Mouse (Mus musculus) frontal cortex, postnatal 10 days (tissue): ENCODE measurements around the gene Gal3st4.
A peak's percentile ranks its signal among the peaks of the same experiment; 100 is the strongest.

Source experiments
- DNase-seq, 2 experiments: peaks; one replicate each; pipeline ENCODE4 v3.0.0; 2022; ENCODE audit warnings: low spot score in 2 of 2, mixed read lengths in 1 of 2

Gene Gal3st4

GRCm38 (mm10) chr5:138262001-138262400 is 10.6 kb downstream of the Gal3st4 start:
- DNase-seq, result no peak

DNA sequence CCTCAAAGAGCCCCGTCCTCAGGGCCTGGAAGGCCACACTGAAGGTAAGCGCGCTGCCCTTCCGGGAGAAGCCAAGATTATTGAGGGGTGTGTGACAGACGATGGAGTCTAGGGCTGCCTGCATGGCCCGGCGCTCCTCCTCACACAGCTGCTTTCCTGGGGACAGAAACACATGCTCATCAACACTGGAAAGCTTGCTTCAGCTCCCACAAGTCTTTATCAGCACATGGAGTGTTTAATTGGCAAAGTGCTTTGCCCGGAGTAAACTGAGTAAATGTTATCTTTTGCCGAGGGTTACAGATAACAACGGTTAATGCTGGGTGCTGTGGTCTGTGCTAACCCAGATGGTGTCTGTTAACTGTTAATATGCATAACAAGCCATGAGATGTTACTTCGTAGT is 11.8 kb downstream of the Gal3st4 start:
- DNase-seq, result no peak

DNA sequence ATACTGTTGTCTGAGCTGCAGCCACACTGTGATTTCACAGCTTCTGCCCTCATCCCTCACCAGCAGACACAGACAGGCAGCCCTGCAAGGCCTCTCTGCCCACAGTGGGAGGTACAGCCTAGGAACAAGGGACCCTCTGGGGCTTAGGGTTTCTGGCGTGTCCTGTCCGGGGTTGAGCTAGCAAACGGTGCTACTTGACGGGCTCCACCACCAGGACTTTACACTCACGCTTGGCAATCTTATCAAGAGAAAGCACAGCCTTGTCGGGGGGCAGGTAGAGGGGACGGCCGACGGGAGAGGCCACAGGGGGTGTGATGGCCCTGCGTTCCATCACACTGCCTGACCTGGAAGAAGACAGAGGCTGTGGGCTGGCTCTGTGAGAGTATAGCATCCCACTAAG is 12.6 kb downstream of the Gal3st4 start:
- DNase-seq, result no peak

DNA sequence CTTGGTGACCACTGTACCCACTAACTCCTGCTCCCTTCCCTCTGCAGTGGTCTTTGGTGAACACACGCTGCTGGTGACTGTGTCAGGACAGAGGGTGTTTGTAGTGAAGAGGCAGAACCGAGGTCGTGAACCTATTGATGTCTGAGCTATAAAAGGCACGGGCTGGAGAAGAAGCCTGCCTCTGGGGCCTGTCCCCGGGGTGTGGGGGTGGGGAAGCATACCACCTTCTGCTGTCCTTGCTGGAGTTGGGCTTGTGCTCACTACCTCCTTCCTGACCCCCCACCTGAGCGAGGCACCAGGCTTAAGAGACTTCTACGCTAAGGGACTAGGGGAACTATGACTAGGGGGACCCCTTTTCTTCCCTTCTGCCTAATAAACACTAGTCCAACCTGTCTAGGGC is 13.6 kb downstream of the Gal3st4 start:
- no peak for DNase-seq

DNA sequence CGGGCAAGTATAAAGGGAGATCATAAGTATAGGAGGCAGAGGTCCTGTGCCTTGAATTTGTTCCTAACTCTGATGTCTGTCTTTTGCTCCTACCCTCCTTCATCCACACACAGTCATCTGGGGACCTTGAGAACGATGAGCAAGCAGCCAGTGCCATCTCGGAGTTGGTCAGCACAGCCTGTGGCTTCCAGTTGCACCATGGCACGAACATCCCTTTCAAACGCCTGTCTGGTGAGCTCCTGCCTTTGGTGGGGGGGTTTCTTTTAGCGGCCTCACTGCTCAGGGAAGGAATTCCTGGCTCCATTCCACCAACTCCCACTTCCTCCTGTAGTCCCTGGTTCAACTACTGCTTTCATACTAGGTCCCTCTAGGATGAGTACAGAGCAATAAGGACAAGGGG is 14.1 kb downstream of the Gal3st4 start:
- DNase-seq, result no peak

GRCm38 (mm10) chr5:138258078-138258477 is 14.6 kb downstream of the Gal3st4 start:
- DNase-seq, result no peak

GRCm38 (mm10) chr5:138257585-138257978 is 15.1 kb downstream of the Gal3st4 start:
- DNase-seq, result no peak

GRCm38 (mm10) chr5:138256966-138257584 is 15.6 kb downstream of the Gal3st4 start:
- no peak for DNase-seq

- DNase-seq, result no peak
These were observed 16.6 kb downstream of the Gal3st4 start for GRCm38 (mm10) chr5:138256094-138256467.

DNA sequence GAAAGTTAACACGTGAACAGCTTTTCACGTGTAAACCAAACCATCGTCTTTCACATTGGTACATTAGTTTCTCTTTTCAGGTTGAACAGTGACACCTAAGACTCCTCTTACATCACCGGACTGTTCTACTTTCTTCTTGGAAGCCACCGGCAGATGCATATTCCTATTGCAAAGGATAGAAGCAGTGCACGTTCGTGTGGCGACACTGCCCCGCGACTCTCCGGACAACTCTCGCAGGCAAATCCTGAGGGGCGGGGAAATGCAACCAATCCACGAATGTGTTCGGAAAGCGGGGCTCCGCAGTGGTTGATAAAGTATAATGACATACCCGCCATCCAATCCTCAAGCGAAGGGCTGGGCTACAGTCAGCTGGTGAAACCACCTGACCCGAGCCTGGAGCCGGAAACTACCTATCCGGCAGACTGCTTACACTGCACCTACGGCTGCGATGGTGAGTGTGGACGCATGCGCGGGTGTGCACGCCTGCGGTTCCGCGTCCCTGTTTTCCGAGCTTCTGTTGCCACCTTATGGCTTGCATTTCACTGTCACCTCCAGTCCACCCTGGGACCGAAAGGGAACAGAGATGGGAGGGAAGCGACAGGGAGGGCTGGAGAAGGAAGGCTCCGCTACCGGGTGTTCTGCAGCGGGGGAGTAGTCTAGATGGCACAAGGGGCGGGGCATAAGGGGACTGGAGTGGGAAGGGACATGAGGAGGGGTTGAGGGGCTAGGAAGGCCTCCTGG is 17.1 kb downstream of the Gal3st4 start, which contains the start of gene Lamtor4:
TSS of gene Lamtor4 (plus strand) at position 130 of the 741 bp plus-strand sequence.
- DNase-seq, result peak; percentile 93 to 96

DNA sequence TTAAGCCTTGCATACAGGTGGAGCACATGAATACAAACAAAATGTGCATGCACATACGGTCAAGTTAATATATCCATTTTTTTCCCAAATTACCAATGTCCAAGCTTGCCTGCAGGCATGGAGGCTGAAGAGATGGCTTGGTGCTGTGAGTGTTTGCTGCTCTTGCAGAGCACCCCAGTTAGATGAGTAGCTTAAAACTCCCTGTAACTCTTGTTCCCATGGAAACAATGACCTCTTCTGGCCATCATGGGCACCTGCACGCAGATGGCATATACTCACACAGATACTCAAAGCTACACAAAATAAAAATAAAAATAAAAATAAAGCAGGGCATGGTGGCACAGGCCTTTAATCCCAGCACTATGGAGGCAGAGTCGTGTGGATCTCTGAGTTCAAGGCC is 19.6 kb downstream of the Gal3st4 start:
- no peak for DNase-seq

DNA sequence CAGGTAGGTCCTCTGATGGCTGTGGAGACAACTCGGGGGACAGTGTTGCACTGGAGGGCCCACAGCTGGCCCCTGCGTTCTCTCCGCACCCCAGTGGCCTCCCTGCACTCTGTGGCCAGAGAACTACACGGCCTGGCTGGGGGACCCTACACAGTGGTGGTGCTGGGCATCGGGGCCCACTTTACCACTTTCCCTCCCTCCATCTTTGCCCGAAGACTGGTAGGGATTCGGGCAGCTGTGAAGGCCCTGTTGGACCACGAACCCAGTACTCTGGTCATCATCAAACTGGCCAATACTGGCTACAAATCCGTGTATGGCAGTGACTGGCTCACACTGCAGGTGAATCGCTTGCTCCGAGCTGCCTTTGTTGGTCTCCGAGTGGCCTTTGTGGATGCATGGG is 21.5 kb downstream of the Gal3st4 start:
- no peak for DNase-seq

DNA sequence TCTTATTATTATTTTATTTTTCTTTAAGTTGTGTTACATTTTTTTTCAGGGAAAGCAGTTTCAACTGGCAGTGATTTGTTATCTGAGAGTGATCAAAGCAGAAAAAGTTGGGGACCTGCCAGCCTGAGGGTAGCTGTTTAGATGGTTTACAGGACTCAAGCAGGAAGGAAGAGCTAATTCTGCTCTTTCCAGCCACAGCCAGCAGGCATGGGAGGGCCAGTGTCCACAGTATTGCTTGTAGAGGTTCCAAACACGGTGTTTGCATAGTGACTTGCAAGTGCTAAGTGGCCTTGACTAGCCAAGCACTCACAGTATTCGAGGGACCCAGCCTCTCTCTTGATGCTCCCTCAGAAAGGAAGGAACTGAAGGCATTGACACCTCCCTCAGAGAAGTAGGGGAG is 31.1 kb downstream of the Gal3st4 start:
- DNase-seq, result no peak

- DNase-seq, result no peak
These were observed 38.4 kb downstream of the Gal3st4 start for GRCm38 (mm10) chr5:138234224-138234623.

- DNase-seq, result no peak
These were observed 38.9 kb downstream of the Gal3st4 start for GRCm38 (mm10) chr5:138233778-138234177.

DNA sequence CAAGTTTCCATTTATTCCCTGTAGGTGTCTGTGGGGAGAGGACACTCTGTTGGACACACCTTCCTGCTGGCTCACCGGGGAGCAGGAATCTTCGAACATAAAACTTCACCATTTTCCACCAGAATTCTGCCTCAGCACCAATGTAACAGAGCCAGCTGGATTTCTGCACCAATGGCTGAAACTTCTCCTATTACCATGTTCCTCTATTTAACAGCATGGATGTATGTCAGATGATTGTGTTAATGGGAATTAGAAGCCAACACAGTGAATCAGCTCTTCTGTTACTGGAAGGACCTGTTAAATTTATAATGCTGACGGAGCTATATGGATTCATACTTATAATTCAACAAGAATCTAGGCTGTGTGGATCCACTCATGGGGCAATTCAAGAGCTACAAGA is 43.1 kb downstream of the Gal3st4 start:
- no peak for DNase-seq

DNA sequence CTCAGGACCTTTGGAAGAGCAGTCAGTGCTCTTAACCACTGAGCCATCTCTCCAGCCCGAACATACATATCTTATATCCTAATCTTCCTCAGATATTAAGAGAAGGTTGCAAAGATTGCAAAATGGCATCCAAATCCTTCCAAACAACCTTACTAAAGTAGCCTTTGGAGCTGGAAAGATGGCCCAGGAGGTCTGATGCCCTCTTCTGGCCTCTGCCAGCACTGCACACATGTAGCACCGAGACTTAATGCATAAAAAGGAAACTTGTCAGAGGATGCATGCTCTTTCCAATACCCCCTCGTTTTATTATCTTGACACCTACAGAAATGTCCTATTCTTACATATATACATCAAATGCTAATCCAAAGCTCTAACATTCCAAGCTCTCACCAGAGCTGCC is 44.6 kb downstream of the Gal3st4 start:
- no peak for DNase-seq

DNA sequence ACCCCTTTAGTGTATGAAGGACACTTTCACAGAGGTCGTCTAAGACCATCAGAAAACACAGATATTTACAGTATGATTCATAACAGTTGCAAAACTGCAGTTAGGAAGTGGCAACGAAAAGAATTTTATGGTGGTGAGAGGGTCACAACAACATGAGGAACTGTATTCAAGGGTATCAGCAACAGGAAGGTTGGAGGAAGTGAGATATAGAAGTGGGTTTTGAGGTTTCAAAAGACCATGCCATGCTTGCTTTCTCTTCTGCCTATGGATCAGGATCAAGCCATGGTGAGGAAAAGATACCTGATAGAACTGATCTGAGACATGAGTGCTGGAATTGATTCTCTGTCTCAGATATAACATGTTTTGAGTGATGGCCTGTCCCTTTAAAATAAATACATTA is 45.3 kb downstream of the Gal3st4 start:
- DNase-seq, result no peak

GRCm38 (mm10) chr5:138226491-138226890 is 46.1 kb downstream of the Gal3st4 start:
- no peak for DNase-seq

- DNase-seq, result no peak
These were observed 46.9 kb downstream of the Gal3st4 start, which contains the start of gene Nxpe5 for GRCm38 (mm10) chr5:138225700-138226099. Nxpe5 (plus strand) TSS chr5:138225898.

DNA sequence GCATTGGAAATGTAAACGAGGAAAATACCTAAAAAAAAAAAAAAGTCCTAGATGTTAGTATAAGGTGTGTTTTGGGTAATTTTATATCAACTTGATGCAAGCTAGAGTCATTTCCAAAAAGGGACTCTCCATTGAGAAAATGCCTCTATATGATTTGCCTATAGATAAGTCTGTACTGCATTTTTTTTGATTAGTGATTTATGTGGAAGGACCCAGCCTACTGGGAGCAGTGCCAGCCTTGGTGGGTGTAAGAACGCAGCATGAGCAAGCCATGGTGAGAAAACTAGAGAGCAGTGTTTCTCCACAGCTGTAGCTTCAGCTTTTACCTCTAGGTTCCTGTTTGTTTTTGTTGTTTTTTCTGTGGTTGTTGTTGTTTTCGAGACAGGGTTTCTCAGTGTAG is 49.4 kb downstream of the Gal3st4 start:
- DNase-seq, result no peak

DNA sequence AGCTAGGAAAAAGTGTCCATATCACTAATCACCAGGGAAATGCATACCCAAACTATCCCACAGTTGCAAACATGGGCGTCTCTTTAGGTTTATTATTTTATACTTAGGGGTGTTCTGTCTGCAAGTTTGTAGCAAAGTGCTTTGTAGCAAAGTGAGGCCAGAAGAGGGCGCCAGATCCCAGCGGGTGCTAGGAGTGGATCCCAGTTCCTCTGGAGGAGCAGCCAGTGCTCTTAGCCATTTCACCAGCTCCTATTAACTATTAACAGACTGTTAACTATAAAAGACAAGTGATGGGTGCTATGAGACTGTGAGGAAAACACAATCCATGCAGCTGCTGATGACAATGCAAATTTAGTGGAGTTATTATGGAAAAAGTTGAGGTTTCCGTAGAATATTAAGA is 50.5 kb downstream of the Gal3st4 start:
- peak; percentile 36 to 76 for DNase-seq

DNA sequence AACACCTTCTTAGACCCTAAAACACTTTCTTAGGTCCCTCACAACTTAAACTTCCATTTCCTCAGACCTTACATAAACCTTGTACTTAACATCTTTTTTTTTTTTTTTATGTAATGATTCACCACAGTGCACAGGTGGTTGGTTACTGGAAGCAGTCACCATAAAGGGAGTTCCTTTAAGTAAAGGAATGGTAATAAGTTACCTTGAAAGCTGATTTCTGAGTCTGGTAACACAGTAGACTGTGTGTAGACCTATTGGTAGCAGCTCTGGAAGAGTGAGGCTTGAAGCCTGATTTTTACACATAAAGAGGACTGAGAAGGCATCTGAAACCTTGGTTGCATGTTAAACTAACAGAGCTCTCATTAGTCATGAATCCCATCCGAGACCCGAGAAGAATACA is 52.8 kb downstream of the Gal3st4 start:
- no peak for DNase-seq
